Mouse (Mus musculus) heart, adult 18-20 months (tissue): Measurements from ENCODE around the gene Gm42417. TPM values are rescaled to one million over a fixed set of nuclear protein-coding genes. Genes with fewer than 3 reads are reported as not detected.
A peak's percentile ranks its signal among the peaks of the same experiment; 100 is the strongest.

ENCODE experiments used
- DNase-seq, 2 experiments: peaks; one replicate each; pipeline ENCODE4 v3.0.0; 2021 to 2022; ENCODE audit warnings: mixed read lengths in 1 of 2
- microRNA-seq, 2 experiments: library from miRNA; unstranded; fragments of <30 nt; microRNA quantifications; one replicate each; pipeline ENCODE4 v1.2.0; 2022
- total RNA-seq, 2 experiments: library from RNA; stranded (reverse); gene quantifications; 2 replicates each; pipeline ENCODE4 v1.2.3; 2021

Gm42417 gene
- total RNA-seq, 2 experiments from 2014 or later: 174 to 267 TPM

- DNase-seq: no peak
Observed at GRCm38 (mm10) chr1:36519626-36520025, 19.6 kb downstream of the Gm42417 start.

- DNase-seq: peak in 1 of 2 experiments; percentile 36
Observed at GRCm38 (mm10) chr1:36518259-36518658, 21.0 kb downstream of the Gm42417 start.

- DNase-seq: no peak
Observed at GRCm38 (mm10) chr1:36513718-36514117, 25.5 kb downstream of the Gm42417 start.

GRCm38 (mm10) chr1:36513310-36513709 lies 25.9 kb downstream of the Gm42417 start:
- no peak for DNase-seq

- no peak for DNase-seq
Observed at GRCm38 (mm10) chr1:36512966-36513280, 26.3 kb downstream of the Gm42417 start.

GRCm38 (mm10) chr1:36512089-36512965 lies 26.9 kb downstream of the Gm42417 start:
- DNase-seq: peak; percentile 48 to 55

- peak; percentile 100 for DNase-seq
Observed at GRCm38 (mm10) chr1:36511289-36512021, 27.8 kb downstream of the Gm42417 start, which contains the start of gene Cnnm3. Cnnm3 (plus strand) TSS chr1:36511867.

- DNase-seq: peak in 1 of 2 experiments; percentile 63
Observed at GRCm38 (mm10) chr1:36508238-36508637, 31.0 kb downstream of the Gm42417 start.

- peak; percentile 63 to 88 for DNase-seq
Observed at GRCm38 (mm10) chr1:36501261-36501660, 38.0 kb downstream of the Gm42417 start.

- DNase-seq: no peak
Observed at GRCm38 (mm10) chr1:36497312-36497711, 41.9 kb downstream of the Gm42417 start.

GRCm38 (mm10) chr1:36496719-36497118 lies 42.5 kb downstream of the Gm42417 start:
- no peak for DNase-seq

GRCm38 (mm10) chr1:36493299-36493698 lies 45.9 kb downstream of the Gm42417 start:
- no peak for DNase-seq

- peak; percentile 75 to 80 for DNase-seq
Observed at GRCm38 (mm10) chr1:36492416-36493139, 46.7 kb downstream of the Gm42417 start.

GRCm38 (mm10) chr1:36489661-36490060 lies 49.6 kb downstream of the Gm42417 start:
- DNase-seq: no peak

- no peak for DNase-seq
Observed at GRCm38 (mm10) chr1:36487111-36487510, 52.1 kb downstream of the Gm42417 start.

GRCm38 (mm10) chr1:36485080-36485479 lies 54.1 kb downstream of the Gm42417 start:
- DNase-seq: no peak

GRCm38 (mm10) chr1:36483825-36484224 lies 55.4 kb downstream of the Gm42417 start:
- DNase-seq: no peak

Small RNA genes lying within 50 kb of the gene (microRNA-seq; reads per million reads assigned to microRNA genes)
- gene Gm47280: 0 reads per million in 2 experiments

Other genes with a start within 250 kb of the Gm42417 start
- gene Arid5a, start 231.7 kb downstream of the Gm42417 start, total RNA-seq: 10 to 100 TPM; 10.8 to 12.7 TPM
- gene Kansl3, start 170.2 kb downstream of the Gm42417 start, total RNA-seq: 10 to 100 TPM; 55.4 to 62.3 TPM
- not detected for gene Fer1l5, start 167.1 kb downstream of the Gm42417 start, total RNA-seq
- 10 to 100 TPM; 26.8 to 29.5 TPM for gene Lman2l, start 94.2 kb downstream of the Gm42417 start, total RNA-seq
- 1 to 10 TPM; 3.8 to 4.3 TPM for gene Cnnm4, start 67.8 kb downstream of the Gm42417 start, total RNA-seq
- 10 to 100 TPM; 13.1 to 16.6 TPM for gene Cnnm3, start 27.6 kb downstream of the Gm42417 start, total RNA-seq
- gene Ankrd23, start 2.5 kb downstream of the Gm42417 start, total RNA-seq: 100 to 1,000 TPM; 315 to 408 TPM
- 1 to 10 TPM; 5.8 to 6.2 TPM for gene Ankrd39, start 8.0 kb upstream of the Gm42417 start, total RNA-seq
- gene Sema4c, start 18.9 kb upstream of the Gm42417 start, total RNA-seq: 10 to 100 TPM in 1 of 2 experiments, 1 to 10 TPM in 1; 9.2 to 10.4 TPM
- gene Fam178b, start 143.8 kb upstream of the Gm42417 start, total RNA-seq: under 1 TPM in 1 of 2 experiments, not detected in 1; 0.42 TPM
- gene Cox5b, start 152.0 kb upstream of the Gm42417 start, total RNA-seq: 1,000 to 10,000 TPM; 2,045 to 2,202 TPM
- gene 4933424G06Rik, start 170.7 kb upstream of the Gm42417 start, total RNA-seq: not detected
- gene Actr1b, start 175.0 kb upstream of the Gm42417 start, total RNA-seq: 100 to 1,000 TPM in 1 of 2 experiments, 10 to 100 TPM in 1; 93.8 to 101 TPM
- 1 to 10 TPM in 1 of 2 experiments, under 1 TPM in 1; 0.27 to 2.0 TPM for gene Zap70, start 222.4 kb upstream of the Gm42417 start, total RNA-seq